Mouse (Mus musculus) olfactory bulb, adult 2 months (tissue): Measurements from ENCODE around the gene Upk1a.

ENCODE experiments used
- CTCF ChIP-seq: fragments of 200-500 bp; IDR thresholded peaks from 2 replicates; pipeline ENCODE4 v1.5.1; 2012; ENCODE audit warnings: low read depth, mild to moderate bottlenecking, low read length, moderate library complexity; ENCODE audit not compliant: insufficient read depth
- POLR2A ChIP-seq: fragments of 200-500 bp; IDR thresholded peaks from 2 replicates; pipeline ENCODE4 v1.6.1; 2012; ENCODE audit warnings: mild to moderate bottlenecking, low read depth, low read length, moderate library complexity; ENCODE audit not compliant: insufficient read depth

GRCm38 (mm10) chr7:30629013-30629412 lies 16.4 kb upstream of the Upk1a start:
- TF ChIP-seq CTCF = no peak
- TF ChIP-seq POLR2A = no peak
